8 mouse cellular contexts compared by ENCODE assay signal in genomic region chr6:120822307-120822928, GRCm38 (mm10). TPM values are rescaled to one million over a fixed set of nuclear protein-coding genes. Genes with fewer than 3 reads are reported as not detected.
DNase-seq lines count a peak whose midpoint lies in the region; ATAC-seq and TF ChIP-seq lines count a peak whose summit lies in the region.

Atp6v1e1 (minus strand) TSS chr6:120822793.

- peaks cover 20% of the 10 kb centered on the region for H3K4me1 ChIP-seq in forebrain, embryonic 15.5 days
- peaks cover 5% of the 10 kb centered on the region for H3K4me1 ChIP-seq in lung, adult 2 months (ENCODE audit: control insufficient read depth, insufficient read depth, low read length)

- under 1% methylated on average over 40 of the region's 41 CpGs for whole genome bisulfite sequencing in forebrain, embryonic 15.5 days
- WGBS in lung, adult 2 months: under 1% methylated on average over 41 of the region's 41 CpGs

- H3K4me2 ChIP-seq in forebrain, embryonic 15.5 days (replicated peaks): peak within 1 kb of the TSS; percentile 58

- DNase-seq in ES-CJ7 (ENCODE audit: low read depth, low spot score): peak; percentile 98
- DNase-seq in cerebellum, adult 11 months: peak; percentile 88
- DNase-seq in heart, postnatal 25 days (ENCODE audit: low spot score): peak; percentile 88
- peak; percentile 91 to 93 for DNase-seq in layer of hippocampus, adult 18-20 months (ENCODE audit: low spot score in 2 of 2)
- peak; percentile 86 for DNase-seq in lung, adult 2 months
- peak; percentile 79 to 90 for DNase-seq in thymus, adult 18-20 months

- H3K27me3 ChIP-seq in forebrain, embryonic 15.5 days: no peaks in the 10 kb centered on the region

- no peak for TF ChIP-seq CTCF in lung, adult 2 months (IDR thresholded peaks at IDR 0.05; ENCODE audit: insufficient read depth, low read length)

- peak within 1 kb of the TSS; percentile 84 for H3K4me3 ChIP-seq in forebrain, embryonic 15.5 days
- peak within 1 kb of the TSS; percentile 98 for H3K4me3 ChIP-seq in lung, adult 2 months (replicated peaks; ENCODE audit: extremely low read depth, low read depth, low read length)

- peak; percentile 97 for ATAC-seq in forebrain, embryonic 15.5 days (replicated peaks)
- ATAC-seq in neutrophil, adult 5-6 weeks (ENCODE audit: extremely low read depth, insufficient number of reproducible peaks, low FRiP score, poor library complexity, severe bottlenecking): peak; percentile 99

- H3K36me3 ChIP-seq in forebrain, embryonic 15.5 days: peaks cover 17% of the 10 kb centered on the region

- TF ChIP-seq POLR2A in lung, adult 2 months (IDR thresholded peaks at IDR 0.05; ENCODE audit: borderline replicate concordance, extremely low read depth, low read depth, low read length): peak; percentile 93; the same call in 1 of the 2 replicates

- no peaks in the 10 kb centered on the region for H3K9me3 ChIP-seq in forebrain, embryonic 15.5 days

- intact Hi-C loops in heart, postnatal 25 days (cut with DNase I): no loop called here

- H3K9ac ChIP-seq in forebrain, embryonic 15.5 days (replicated peaks): peak within 1 kb of the TSS; percentile 80

- peak within 1 kb of the TSS; percentile 83 for H3K27ac ChIP-seq in forebrain, embryonic 15.5 days (replicated peaks)

RNA-seq across cellular contexts. Expression of gene Atp6v1e1, which starts in this region (rescaled TPM):
- polyA plus RNA-seq in forebrain, embryonic 15.5 days (2015; fragmentation: Nextera tagmentation; extraction: Ambion mirVana): 225 and 229 TPM in 2 replicates
- total RNA-seq in heart, postnatal 25 days (2021): 100 to 1,000 TPM; 136 to 153 TPM
- total RNA-seq in layer of hippocampus, adult 18-20 months (2021): 100 to 1,000 TPM; 505 to 520 TPM
- polyA plus RNA-seq in lung, adult 2 months (2012; rRNA removed): 115 and 161 TPM in 2 replicates
- total RNA-seq in neutrophil, adult 5-6 weeks (2017): 160 and 192 TPM in 2 replicates

Comparison
In these comparisons a context has a peak if more than half of its experiments do, and no peak if none do; other contexts are left out.
1. Peak in every context shown above with its lines: DNase-seq, ATAC-seq, H3K4me3 ChIP-seq and H3K27ac ChIP-seq.